Mouse (Mus musculus): ENCODE data around the gene Tut1. TPM values are rescaled to one million over a fixed set of nuclear protein-coding genes. Genes with fewer than 3 reads are reported as not detected.

Tut1 gene
- polyA plus RNA-seq, 2 experiments: 27.6 to 28.6 TPM

GRCm38 (mm10) chr19:8943047-8943446 lies 10.6 kb upstream of the Tut1 start:
- no peak for TF ChIP-seq POLR2A (IDR thresholded peaks at IDR 0.05; ENCODE audit: borderline replicate concordance, extremely low read depth, insufficient read depth, insufficient read length)
- ATAC-seq (ENCODE audit: low FRiP score, low read depth) (no peak), DNase-seq (ENCODE audit: low spot score) (no peak)
- Histone ChIP-seq H3K4me3 (replicated peaks; ENCODE audit: low read length) (peak overlapping the region; percentile 91), H3K27ac (replicated peaks; ENCODE audit: low read depth, low read length) (peak overlapping the region; percentile 94; the same call in 1 of the 2 replicates), H3K4me1 (ENCODE audit: control insufficient read depth, insufficient read depth, low read length) (peaks cover 21% of the 10 kb centered on the region), H3K27me3 (ENCODE audit: control insufficient read depth, insufficient read depth, low read length) (no peaks in the 10 kb centered on the region), H3K9me3 (ENCODE audit: control insufficient read depth, low read length) (no peaks in the 10 kb centered on the region), H3K9ac (ENCODE audit: low read depth, low read length, severe bottlenecking) (peak overlapping the region; percentile 97), H3K36me3 (ENCODE audit: control insufficient read depth, insufficient read depth, low read length) (peaks cover 62% of the 10 kb centered on the region), H3K4me2 (replicated peaks; ENCODE audit: low read depth, low read length, severe bottlenecking) (peak overlapping the region; percentile 61)
- 75% methylated on average over 2 of the region's 2 CpGs for WGBS

GRCm38 (mm10) chr19:8944062-8944461 lies 9.6 kb upstream of the Tut1 start:
- DNase-seq (ENCODE audit: low spot score) (peak; percentile 23), ATAC-seq (ENCODE audit: low FRiP score, low read depth) (no peak)
- Histone ChIP-seq H3K4me2 (replicated peaks; ENCODE audit: low read depth, low read length, severe bottlenecking) (peak overlapping the region; percentile 61), H3K4me1 (ENCODE audit: control insufficient read depth, insufficient read depth, low read length) (peaks cover 21% of the 10 kb centered on the region), H3K4me3 (replicated peaks; ENCODE audit: low read length) (peak overlapping the region; percentile 18; the same call in 1 of the 2 replicates), H3K27me3 (ENCODE audit: control insufficient read depth, insufficient read depth, low read length) (no peaks in the 10 kb centered on the region), H3K9ac (ENCODE audit: low read depth, low read length, severe bottlenecking) (peak overlapping the region; percentile 28; the same call in 1 of the 2 replicates), H3K27ac (replicated peaks; ENCODE audit: low read depth, low read length) (0 out of 2 replicates have a peak overlapping the region, but pooled peaks have one; percentile 9), H3K9me3 (ENCODE audit: control insufficient read depth, low read length) (no peaks in the 10 kb centered on the region), H3K36me3 (ENCODE audit: control insufficient read depth, insufficient read depth, low read length) (peaks cover 62% of the 10 kb centered on the region)
- 44% methylated on average over 5 of the region's 5 CpGs for WGBS
- TF ChIP-seq POLR2A (IDR thresholded peaks at IDR 0.05; ENCODE audit: borderline replicate concordance, extremely low read depth, insufficient read depth, insufficient read length): no peak

- Histone ChIP-seq H3K36me3 (ENCODE audit: control insufficient read depth, insufficient read depth, low read length) (peaks cover 61% of the 10 kb centered on the region), H3K27ac (replicated peaks; ENCODE audit: low read depth, low read length) (no peak overlapping the region), H3K4me3 (replicated peaks; ENCODE audit: low read length) (peak overlapping the region; percentile 18), H3K9me3 (ENCODE audit: control insufficient read depth, low read length) (no peaks in the 10 kb centered on the region), H3K4me1 (ENCODE audit: control insufficient read depth, insufficient read depth, low read length) (peaks cover 21% of the 10 kb centered on the region), H3K9ac (ENCODE audit: low read depth, low read length, severe bottlenecking) (peak overlapping the region; percentile 13; the same call in 1 of the 2 replicates), H3K27me3 (ENCODE audit: control insufficient read depth, insufficient read depth, low read length) (no peaks in the 10 kb centered on the region), H3K4me2 (replicated peaks; ENCODE audit: low read depth, low read length, severe bottlenecking) (peak overlapping the region; percentile 61; the same call in 1 of the 2 replicates)
- peak; percentile 89 for DNase-seq (ENCODE audit: low spot score)
- WGBS: 27% methylated on average over 5 of the region's 5 CpGs
- no peak for TF ChIP-seq POLR2A (IDR thresholded peaks at IDR 0.05; ENCODE audit: borderline replicate concordance, extremely low read depth, insufficient read depth, insufficient read length)
- no peak for ATAC-seq (ENCODE audit: low FRiP score, low read depth)
These were observed 8.9 kb upstream of the Tut1 start for GRCm38 (mm10) chr19:8944750-8945149.

- Histone ChIP-seq H3K9ac (ENCODE audit: low read depth, low read length, severe bottlenecking) (peak overlapping the region; percentile 13; the same call in 1 of the 2 replicates), H3K4me1 (ENCODE audit: control insufficient read depth, insufficient read depth, low read length) (peaks cover 21% of the 10 kb centered on the region), H3K27me3 (ENCODE audit: control insufficient read depth, insufficient read depth, low read length) (no peaks in the 10 kb centered on the region), H3K27ac (replicated peaks; ENCODE audit: low read depth, low read length) (no peak overlapping the region), H3K4me3 (replicated peaks; ENCODE audit: low read length) (peak overlapping the region; percentile 18), H3K4me2 (replicated peaks; ENCODE audit: low read depth, low read length, severe bottlenecking) (peak overlapping the region; percentile 61), H3K36me3 (ENCODE audit: control insufficient read depth, insufficient read depth, low read length) (peaks cover 63% of the 10 kb centered on the region), H3K9me3 (ENCODE audit: control insufficient read depth, low read length) (no peaks in the 10 kb centered on the region)
- TF ChIP-seq POLR2A (IDR thresholded peaks at IDR 0.05; ENCODE audit: borderline replicate concordance, extremely low read depth, insufficient read depth, insufficient read length): no peak
- WGBS: 84% methylated on average over 6 of the region's 6 CpGs
- ATAC-seq (ENCODE audit: low FRiP score, low read depth) (no peak), DNase-seq (ENCODE audit: low spot score) (no peak)
These were observed 8.4 kb upstream of the Tut1 start for GRCm38 (mm10) chr19:8945251-8945650.

GRCm38 (mm10) chr19:8946929-8947328 lies 6.7 kb upstream of the Tut1 start:
- no peaks in the 10 kb centered on the region for H3K27me3 ChIP-seq (ENCODE audit: control insufficient read depth, insufficient read depth, low read length)
- no peaks in the 10 kb centered on the region for H3K9me3 ChIP-seq (ENCODE audit: control insufficient read depth, low read length)
- DNase-seq (ENCODE audit: low spot score) (no peak), ATAC-seq (ENCODE audit: low FRiP score, low read depth) (no peak)
- no peak overlapping the region for H3K4me2 ChIP-seq (replicated peaks; ENCODE audit: low read depth, low read length, severe bottlenecking)
- no peak overlapping the region for H3K4me3 ChIP-seq (replicated peaks; ENCODE audit: low read length)
- H3K9ac ChIP-seq (ENCODE audit: low read depth, low read length, severe bottlenecking): no peak overlapping the region
- H3K27ac ChIP-seq (replicated peaks; ENCODE audit: low read depth, low read length): no peak overlapping the region
- no peak for TF ChIP-seq POLR2A (IDR thresholded peaks at IDR 0.05; ENCODE audit: borderline replicate concordance, extremely low read depth, insufficient read depth, insufficient read length)
- WGBS: 93% methylated on average over 7 of the region's 7 CpGs
- peaks cover 14% of the 10 kb centered on the region for H3K4me1 ChIP-seq (ENCODE audit: control insufficient read depth, insufficient read depth, low read length)
- peaks cover 78% of the 10 kb centered on the region for H3K36me3 ChIP-seq (ENCODE audit: control insufficient read depth, insufficient read depth, low read length)
